Mouse (Mus musculus) midbrain, postnatal 0 days (tissue): Measurements from ENCODE around the gene Psme1. TPM values are rescaled to one million over a fixed set of nuclear protein-coding genes. Genes with fewer than 3 reads are reported as not detected.

Experiments
- ATAC-seq: fragments of 200-750 bp; cut with Nextera tagmentation; 2 replicates; pipeline ENCODE4 v1.8.0; 2017; ENCODE audit warnings: moderate number of reproducible peaks, mild to moderate bottlenecking, moderate TSS enrichment, moderate library complexity; ENCODE audit not compliant: low FRiP score
- DNase-seq: peaks from one replicate; pipeline ENCODE4 v3.0.0-alpha.2; 2015; ENCODE audit warnings: low spot score
- H3K27ac ChIP-seq: fragments of 300-500 bp; sonication (generic); 2 replicates; pipeline ENCODE4 v1.5.1; 2014; ENCODE audit warnings: low read depth, mild to moderate bottlenecking, low read length, mixed read lengths
- H3K27me3 ChIP-seq: fragments of 300-500 bp; sonication (generic); 2 replicates; pipeline ENCODE4 v1.6.1; 2014; ENCODE audit warnings: low read length, control low read depth, mixed read lengths; ENCODE audit not compliant: insufficient read depth
- H3K36me3 ChIP-seq: fragments of 300-500 bp; sonication (generic); 2 replicates; pipeline ENCODE4 v1.6.1; 2014; ENCODE audit warnings: low read length, control low read depth, mixed read lengths; ENCODE audit not compliant: insufficient read depth
- H3K4me1 ChIP-seq: fragments of 300-500 bp; sonication (generic); 2 replicates; pipeline ENCODE4 v1.6.1; 2014; ENCODE audit warnings: mild to moderate bottlenecking, control low read depth, antibody characterized with exemption, low read length, mixed read lengths; ENCODE audit not compliant: insufficient read depth
- H3K4me2 ChIP-seq: fragments of 300-500 bp; sonication (generic); 2 replicates; pipeline ENCODE4 v1.6.1; 2014; ENCODE audit warnings: low read depth, mild to moderate bottlenecking, low read length, mixed read lengths; ENCODE audit not compliant: poor library complexity, severe bottlenecking
- H3K4me3 ChIP-seq: fragments of 300-500 bp; sonication (generic); 2 replicates; pipeline ENCODE4 v1.5.1; 2014; ENCODE audit warnings: low read depth, mild to moderate bottlenecking, low read length, moderate library complexity
- H3K9ac ChIP-seq: fragments of 300-500 bp; sonication (generic); replicated peaks from 2 replicates; pipeline ENCODE4 v1.6.1; 2014; ENCODE audit warnings: mild to moderate bottlenecking, low read length, moderate library complexity, mixed read lengths; ENCODE audit not compliant: poor library complexity, severe bottlenecking
- H3K9me3 ChIP-seq: fragments of 300-500 bp; sonication (generic); 2 replicates; pipeline ENCODE4 v1.6.1; 2016; ENCODE audit warnings: low read length, control low read depth
- CTCF ChIP-seq: IDR thresholded peaks from 2 replicates; pipeline ENCODE4 v1.5.1; 2016; ENCODE audit warnings: antibody characterized with exemption, mild to moderate bottlenecking
- WGBS: fragments of 180-500 bp; shearing (Covaris S2); extraction: QIAGEN DNeasy Blood & Tissue Kit; methylation state at CpG from one replicate; pipeline ENCODE4 v1.1.7; 2014; 5-methylcytosine and 5-hydroxymethylcytosine counted together
- polyA plus RNA-seq: library from polyadenylated mRNA; unstranded; fragments of >200 nt; fragmentation: Nextera tagmentation; extraction: Ambion mirVana; gene quantifications from 2 replicates; pipeline ENCODE4 v1.2.1, GENCODE M21; 2015
- total RNA-seq: library from RNA; depleted of rRNA; stranded (reverse); fragments of >200 nt; gene quantifications from 2 replicates; pipeline ENCODE4 v1.2.3, GENCODE M21; 2014; rRNA removed

The Psme1 gene
- total RNA-seq (119 and 147 TPM in 2 replicates), polyA plus RNA-seq (268 and 288 TPM in 2 replicates)

DNA sequence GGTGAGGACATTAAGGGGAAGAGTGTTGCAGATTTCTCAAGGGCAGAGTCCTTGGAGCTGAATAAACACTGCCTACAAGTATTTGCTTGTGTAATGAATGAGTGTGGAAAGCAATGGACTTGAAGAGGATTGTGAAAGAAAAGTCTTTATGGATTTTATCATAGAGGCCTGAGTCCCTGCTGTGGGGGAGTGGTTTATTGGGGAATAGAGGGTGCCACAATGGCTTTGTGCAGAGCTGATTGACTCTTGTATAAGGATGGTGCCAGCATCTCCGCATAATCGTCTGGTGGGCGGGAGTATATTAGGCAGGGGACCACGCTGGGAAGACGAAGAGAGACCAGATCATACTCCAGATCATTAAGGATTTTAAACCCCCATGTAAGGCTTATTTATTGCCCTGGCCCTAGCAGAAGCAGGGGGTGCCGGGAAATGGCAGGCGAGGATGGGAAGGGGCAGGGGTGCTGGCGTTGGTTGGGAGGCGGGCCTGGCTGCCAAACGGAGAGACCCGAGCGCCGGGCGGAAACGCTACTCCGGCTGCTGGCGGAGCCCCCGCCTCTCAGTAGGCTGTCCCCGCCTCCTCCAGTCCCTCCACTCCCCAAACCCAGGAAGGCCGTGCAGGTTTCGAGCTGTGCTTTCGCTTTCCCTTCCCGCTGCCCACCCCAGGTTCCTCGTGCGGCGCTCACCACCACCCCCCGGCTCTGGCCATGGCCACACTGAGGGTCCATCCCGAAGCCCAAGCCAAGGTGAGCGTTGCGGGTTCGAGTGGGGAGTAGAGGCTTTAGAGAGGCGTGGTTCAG is at the start of gene Psme1:
Gene Psme1, plus strand, starts transcription at position 253 of the 797 bp plus-strand sequence.
- no peak for TF ChIP-seq CTCF
- H3K9ac ChIP-seq: peak within 1 kb of the TSS; percentile 72
- peak; percentile 92 for DNase-seq
- peak; percentile 89 for ATAC-seq
- peak within 1 kb of the TSS; percentile 48 for H3K4me3 ChIP-seq
- under 1% methylated on average over 28 of the region's 32 CpGs for WGBS
- peak within 1 kb of the TSS; percentile 77 for H3K27ac ChIP-seq
- H3K4me1 ChIP-seq: no peaks in the 10 kb centered on the region
- H3K9me3 ChIP-seq: no peaks in the 10 kb centered on the region
- peaks cover 13% of the 10 kb centered on the region for H3K36me3 ChIP-seq
- no peaks in the 10 kb centered on the region for H3K27me3 ChIP-seq
- H3K4me2 ChIP-seq: peak within 1 kb of the TSS; percentile 64

DNA sequence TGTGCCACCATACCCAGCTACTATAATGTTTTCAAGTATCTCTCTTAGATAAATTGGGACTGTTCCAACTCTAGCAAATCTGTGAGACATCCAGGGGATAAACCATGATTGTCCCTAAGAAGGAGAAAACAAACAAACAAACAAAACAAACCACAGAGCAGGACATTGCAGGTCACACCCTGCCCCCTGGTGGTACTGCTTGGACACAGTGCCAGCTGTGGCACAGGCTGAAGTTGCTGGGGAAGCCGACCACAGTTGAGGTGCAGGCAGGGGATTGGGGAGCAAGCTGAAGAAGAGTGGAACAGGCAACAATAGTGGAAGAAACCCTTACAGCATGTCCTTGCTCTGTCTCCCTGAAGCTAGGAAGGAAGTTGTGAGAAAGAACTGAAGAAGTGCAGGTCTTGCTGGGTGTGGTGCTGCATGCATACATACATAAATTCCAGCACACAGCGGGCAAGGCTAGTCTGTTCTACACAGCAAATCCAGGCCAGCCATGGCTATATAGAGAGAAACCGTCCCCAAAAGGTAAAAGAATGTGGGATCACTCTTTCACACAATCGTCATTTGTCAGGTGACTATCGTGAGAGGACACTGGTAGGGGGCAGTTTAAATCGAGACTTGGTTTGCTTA is 41.7 kb upstream of the Psme1 start:
- H3K4me1 ChIP-seq: no peaks in the 10 kb centered on the region
- H3K27me3 ChIP-seq: no peaks in the 10 kb centered on the region
- ATAC-seq: no peak
- H3K9me3 ChIP-seq: no peaks in the 10 kb centered on the region
- H3K36me3 ChIP-seq: no peaks in the 10 kb centered on the region
- H3K4me3 ChIP-seq: no peak overlapping the region
- 54% methylated on average over 6 of the region's 6 CpGs for whole genome bisulfite sequencing
- H3K9ac ChIP-seq: no peak overlapping the region
- TF ChIP-seq CTCF: peak; percentile 77
- no peak overlapping the region for H3K4me2 ChIP-seq
- H3K27ac ChIP-seq: no peak overlapping the region
- no peak for DNase-seq

DNA sequence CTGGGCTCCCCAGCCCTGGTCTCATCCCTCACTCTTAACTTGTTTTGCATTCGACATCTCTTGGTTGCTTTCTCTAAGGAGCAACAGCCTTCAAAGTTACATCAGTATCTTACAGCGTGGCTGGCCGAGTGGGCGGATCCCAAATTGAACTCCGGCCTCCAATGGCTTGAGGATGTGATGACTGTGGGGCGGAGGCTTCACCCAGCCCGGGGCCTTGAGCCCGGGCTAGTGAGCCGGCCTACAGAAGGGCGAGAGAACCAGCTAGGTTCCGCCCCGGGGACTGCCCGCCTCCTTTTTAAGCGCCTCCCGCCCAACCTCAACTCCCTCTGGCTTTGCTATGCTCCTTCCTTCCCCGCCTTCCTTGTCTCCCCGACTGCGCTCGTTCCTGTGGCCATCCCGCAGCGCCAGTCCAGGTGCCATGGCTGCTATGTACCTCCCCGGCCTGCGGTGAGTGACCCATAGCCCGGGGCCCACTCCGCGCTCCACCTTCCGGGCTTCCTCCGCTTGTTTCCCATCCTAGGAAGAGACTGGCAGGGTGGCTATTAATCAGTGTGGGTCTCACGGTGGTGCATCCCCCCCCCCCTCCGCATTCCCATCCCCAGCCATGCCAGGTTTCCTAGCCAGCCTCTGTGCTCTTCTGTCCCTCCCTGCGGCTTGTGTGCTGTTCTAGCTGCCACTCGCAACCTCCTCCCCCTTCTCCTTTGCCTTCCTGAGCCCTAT is 37.7 kb upstream of the Psme1 start, which contains the start of gene Pck2:
Gene Pck2, plus strand, starts transcription at position 200 of the 720 bp plus-strand sequence.
- under 1% methylated on average over 32 of the region's 32 CpGs for WGBS
- H3K27ac ChIP-seq: peak within 1 kb of the TSS; percentile 90
- peaks cover 15% of the 10 kb centered on the region for H3K36me3 ChIP-seq
- H3K27me3 ChIP-seq: no peaks in the 10 kb centered on the region
- peak within 1 kb of the TSS; percentile 51 for H3K4me3 ChIP-seq
- DNase-seq (peak; percentile 85), ATAC-seq (peak; percentile 84)
- H3K4me2 ChIP-seq: peak within 1 kb of the TSS; percentile 75
- H3K9me3 ChIP-seq: no peaks in the 10 kb centered on the region
- H3K4me1 ChIP-seq: 0 out of 2 replicates have a peak, but pooled peaks cover 2% of the 10 kb centered on the region
- TF ChIP-seq CTCF: no peak
- H3K9ac ChIP-seq: peak within 1 kb of the TSS; percentile 75

DNA sequence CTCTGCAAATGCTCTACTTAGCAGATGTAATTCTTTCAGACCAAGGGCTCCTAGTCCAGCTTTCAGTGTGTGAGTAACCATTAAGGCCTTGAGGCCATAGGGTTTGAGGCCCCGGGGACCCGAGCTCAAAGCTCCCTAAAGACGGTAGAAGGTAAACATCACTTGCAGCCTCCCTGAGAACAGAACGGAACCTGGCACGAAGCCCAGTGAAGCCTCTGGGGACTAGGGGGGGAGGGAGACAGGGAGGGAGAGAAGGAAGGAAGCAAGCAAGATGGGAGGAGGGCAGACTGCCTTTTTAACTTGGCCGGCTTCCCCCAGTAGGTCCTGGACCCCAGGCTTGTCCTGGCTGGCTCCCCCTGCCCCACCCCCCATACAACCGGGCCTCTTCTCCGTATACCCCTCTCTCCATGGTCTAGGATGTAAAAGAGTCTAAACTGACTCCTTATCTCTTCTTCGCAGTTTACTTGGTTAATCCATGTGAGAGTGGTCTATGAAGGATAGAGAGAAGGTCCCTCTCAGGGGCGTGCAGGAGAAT is 37.1 kb upstream of the Psme1 start:
- WGBS: 5% methylated on average over 9 of the region's 10 CpGs
- TF ChIP-seq CTCF: no peak
- DNase-seq (peak; percentile 72), ATAC-seq (peak; percentile 63)
- peak overlapping the region; percentile 75 for H3K9ac ChIP-seq
- H3K4me2 ChIP-seq: peak overlapping the region; percentile 75
- no peaks in the 10 kb centered on the region for H3K9me3 ChIP-seq
- H3K4me3 ChIP-seq: peak overlapping the region; percentile 51
- H3K27me3 ChIP-seq: no peaks in the 10 kb centered on the region
- 0 out of 2 replicates have a peak, but pooled peaks cover 2% of the 10 kb centered on the region for H3K4me1 ChIP-seq
- peak overlapping the region; percentile 90 for H3K27ac ChIP-seq
- H3K36me3 ChIP-seq: peaks cover 20% of the 10 kb centered on the region

DNA sequence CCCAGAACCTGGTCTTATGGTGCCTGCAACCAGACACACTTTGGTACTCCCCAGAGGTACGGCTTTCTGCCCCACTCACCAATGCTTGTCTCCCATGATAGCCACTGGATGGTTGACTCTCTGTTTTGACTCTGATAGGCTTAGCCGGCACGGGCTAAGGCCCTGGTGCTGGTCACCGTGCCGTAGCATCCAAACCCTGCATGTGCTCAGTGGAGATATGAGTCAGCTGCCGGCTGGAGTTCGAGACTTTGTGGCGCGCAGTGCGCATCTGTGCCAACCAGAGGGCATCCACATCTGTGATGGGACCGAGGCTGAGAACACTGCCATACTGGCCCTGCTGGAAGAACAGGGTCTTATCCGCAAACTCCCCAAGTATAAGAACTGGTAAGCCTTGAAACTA is 35.7 kb upstream of the Psme1 start:
- no peak for ATAC-seq
- TF ChIP-seq CTCF: no peak
- no peak for DNase-seq
- peaks cover 30% of the 10 kb centered on the region for H3K36me3 ChIP-seq
- no peaks in the 10 kb centered on the region for H3K9me3 ChIP-seq
- 0 out of 2 replicates have a peak, but pooled peaks cover 2% of the 10 kb centered on the region for H3K4me1 ChIP-seq
- H3K4me2 ChIP-seq: no peak overlapping the region
- no peak overlapping the region for H3K9ac ChIP-seq
- no peak overlapping the region for H3K4me3 ChIP-seq
- whole genome bisulfite sequencing: 98% methylated on average over 12 of the region's 12 CpGs
- no peaks in the 10 kb centered on the region for H3K27me3 ChIP-seq
- H3K27ac ChIP-seq: no peak overlapping the region
